Mouse (Mus musculus) hindbrain, embryonic 10.5 days (tissue): Measurements from ENCODE around the gene Ndrg3. TPM values are rescaled to one million over a fixed set of nuclear protein-coding genes. Genes with fewer than 3 reads are reported as not detected.
"Not testable (repeated sequence)": the region's sequence is repeated elsewhere in the genome, so short reads cannot be mapped to it uniquely, and the experiment has no call there.

Source experiments
- DNase-seq: peaks from one replicate; pipeline ENCODE4 v3.0.0-alpha.2; 2017; ENCODE audit warnings: low spot score
- H3K27ac ChIP-seq: fragments of 300-500 bp; sonication (generic); 2 replicates; pipeline ENCODE4 v1.5.1; 2016; ENCODE audit warnings: mild to moderate bottlenecking, moderate library complexity
- H3K27me3 ChIP-seq: fragments of 300-500 bp; sonication (generic); 2 replicates; pipeline ENCODE4 v1.6.1; 2016; ENCODE audit warnings: mild to moderate bottlenecking; ENCODE audit not compliant: poor library complexity, insufficient read depth, severe bottlenecking
- H3K36me3 ChIP-seq: fragments of 300-500 bp; sonication (generic); 2 replicates; pipeline ENCODE4 v1.6.1; 2016; ENCODE audit warnings: mild to moderate bottlenecking, moderate library complexity
- H3K4me1 ChIP-seq: fragments of 300-500 bp; sonication (generic); replicated peaks from 2 replicates; pipeline ENCODE4 v1.6.1; 2016; ENCODE audit warnings: mild to moderate bottlenecking
- H3K4me3 ChIP-seq: fragments of 300-500 bp; sonication (generic); 2 replicates; pipeline ENCODE4 v1.5.1; 2016; ENCODE audit warnings: mild to moderate bottlenecking, moderate library complexity
- H3K9me3 ChIP-seq: fragments of 300-500 bp; sonication (generic); 2 replicates; pipeline ENCODE4 v1.6.1; 2016; ENCODE audit warnings: mild to moderate bottlenecking, moderate library complexity
- WGBS: fragments of 180-500 bp; shearing (Covaris S2); methylation state at CpG from one replicate; pipeline ENCODE4 v1.1.7; 2016; 5-methylcytosine and 5-hydroxymethylcytosine counted together
- polyA plus RNA-seq: library from polyadenylated mRNA; unstranded; fragments of >200 nt; fragmentation: Nextera tagmentation; extraction: Ambion mirVana; gene quantifications from 2 replicates; pipeline ENCODE4 v1.2.1, GENCODE M21; 2016

Ndrg3 gene
- polyA plus RNA-seq, 1 experiment from 2014 or later, result 49.3 TPM

- WGBS, result 71% methylated on average over 3 of the region's 3 CpGs
- not testable (repeated sequence) for H3K4me3 ChIP-seq, DNase-seq, H3K27ac ChIP-seq, H3K27me3 ChIP-seq, H3K4me1 ChIP-seq, H3K9me3 ChIP-seq
- H3K36me3 ChIP-seq, result peaks cover 15% of the 10 kb centered on the region
These were observed 66.2 kb downstream of the Ndrg3 start for GRCm38 (mm10) chr2:156925611-156926010.

GRCm38 (mm10) chr2:156925075-156925474 is 66.8 kb downstream of the Ndrg3 start:
- not testable (repeated sequence) for H3K27me3 ChIP-seq, H3K4me1 ChIP-seq, H3K9me3 ChIP-seq, H3K4me3 ChIP-seq, DNase-seq, H3K27ac ChIP-seq
- WGBS, result 93% methylated on average over 4 of the region's 4 CpGs
- H3K36me3 ChIP-seq, result peaks cover 13% of the 10 kb centered on the region

- DNase-seq, result no peak
- Histone ChIP-seq H3K4me1 (0 out of 2 replicates have a peak, but pooled peaks cover 3% of the 10 kb centered on the region), H3K36me3 (peaks cover 13% of the 10 kb centered on the region), H3K27me3 (no peaks in the 10 kb centered on the region), H3K27ac (no peak overlapping the region), H3K9me3 (no peaks in the 10 kb centered on the region), H3K4me3 (no peak overlapping the region)
- WGBS, result 71% methylated on average over 3 of the region's 3 CpGs
These were observed 67.5 kb downstream of the Ndrg3 start for GRCm38 (mm10) chr2:156924210-156924898.

- 88% methylated on average over 5 of the region's 5 CpGs for whole genome bisulfite sequencing
- no peak for DNase-seq
- no peak overlapping the region for H3K27ac ChIP-seq
- H3K4me3 ChIP-seq, result no peak overlapping the region
- H3K27me3 ChIP-seq, result no peaks in the 10 kb centered on the region
- peaks cover 7% of the 10 kb centered on the region; the same call in 1 of the 2 replicates for H3K36me3 ChIP-seq
- H3K9me3 ChIP-seq, result no peaks in the 10 kb centered on the region
- 0 out of 2 replicates have a peak, but pooled peaks cover 3% of the 10 kb centered on the region for H3K4me1 ChIP-seq
These were observed 68.8 kb downstream of the Ndrg3 start for GRCm38 (mm10) chr2:156923057-156923456.

GRCm38 (mm10) chr2:156919796-156920195 is 72.1 kb downstream of the Ndrg3 start:
- no peaks in the 10 kb centered on the region for H3K27me3 ChIP-seq
- no peaks in the 10 kb centered on the region for H3K9me3 ChIP-seq
- no peak for DNase-seq
- 64% methylated on average over 2 of the region's 2 CpGs for WGBS
- H3K4me3 ChIP-seq, result no peak overlapping the region
- H3K4me1 ChIP-seq, result no peaks in the 10 kb centered on the region
- no peak overlapping the region for H3K27ac ChIP-seq
- H3K36me3 ChIP-seq, result no peaks in the 10 kb centered on the region

GRCm38 (mm10) chr2:156919191-156919590 is 72.7 kb downstream of the Ndrg3 start:
- H3K27me3 ChIP-seq, DNase-seq, H3K36me3 ChIP-seq, H3K9me3 ChIP-seq, H3K4me3 ChIP-seq, H3K27ac ChIP-seq, H3K4me1 ChIP-seq: not testable (repeated sequence)
- WGBS, result 92% methylated on average over 11 of the region's 11 CpGs

GRCm38 (mm10) chr2:156918562-156918961 is 73.3 kb downstream of the Ndrg3 start:
- 71% methylated on average over 4 of the region's 4 CpGs for WGBS
- no peaks in the 10 kb centered on the region for H3K27me3 ChIP-seq
- no peaks in the 10 kb centered on the region for H3K9me3 ChIP-seq
- no peaks in the 10 kb centered on the region for H3K4me1 ChIP-seq
- H3K36me3 ChIP-seq, result no peaks in the 10 kb centered on the region
- no peak overlapping the region for H3K4me3 ChIP-seq
- H3K27ac ChIP-seq, result no peak overlapping the region
- no peak for DNase-seq

- WGBS, result 82% methylated on average over 3 of the region's 3 CpGs
- Histone ChIP-seq H3K9me3 (no peaks in the 10 kb centered on the region), H3K27me3 (no peaks in the 10 kb centered on the region), H3K36me3 (no peaks in the 10 kb centered on the region), H3K4me3 (no peak overlapping the region), H3K4me1 (no peaks in the 10 kb centered on the region), H3K27ac (no peak overlapping the region)
- DNase-seq, result no peak
These were observed 75.3 kb downstream of the Ndrg3 start for GRCm38 (mm10) chr2:156916419-156917125.

GRCm38 (mm10) chr2:156915559-156915958 is 76.3 kb downstream of the Ndrg3 start:
- H3K9me3 ChIP-seq, result no peaks in the 10 kb centered on the region
- no peak overlapping the region for H3K4me3 ChIP-seq
- no peaks in the 10 kb centered on the region for H3K27me3 ChIP-seq
- no peaks in the 10 kb centered on the region for H3K36me3 ChIP-seq
- WGBS, result 80% methylated on average over 3 of the region's 3 CpGs
- DNase-seq, result no peak
- no peak overlapping the region for H3K27ac ChIP-seq
- no peaks in the 10 kb centered on the region for H3K4me1 ChIP-seq

- Histone ChIP-seq H3K4me1 (no peaks in the 10 kb centered on the region), H3K27me3 (no peaks in the 10 kb centered on the region), H3K27ac (no peak overlapping the region), H3K9me3 (no peaks in the 10 kb centered on the region), H3K36me3 (no peaks in the 10 kb centered on the region), H3K4me3 (no peak overlapping the region)
- 87% methylated on average over 5 of the region's 5 CpGs for WGBS
- DNase-seq, result no peak
These were observed 78.7 kb downstream of the Ndrg3 start for GRCm38 (mm10) chr2:156913191-156913590.

- H3K36me3 ChIP-seq, H3K4me3 ChIP-seq, DNase-seq, H3K4me1 ChIP-seq, H3K9me3 ChIP-seq, H3K27me3 ChIP-seq: not testable (repeated sequence)
- 0 out of 2 replicates have a peak overlapping the region, but pooled peaks have one; percentile 12 for H3K27ac ChIP-seq
- 41% methylated on average over 4 of the region's 4 CpGs for WGBS
These were observed 85.9 kb downstream of the Ndrg3 start for GRCm38 (mm10) chr2:156905931-156906330.

- 26% methylated on average over 6 of the region's 6 CpGs for WGBS
- no peaks in the 10 kb centered on the region for H3K4me1 ChIP-seq
- peak; percentile 60 for DNase-seq
- H3K27ac ChIP-seq, result no peak overlapping the region
- no peaks in the 10 kb centered on the region for H3K9me3 ChIP-seq
- no peaks in the 10 kb centered on the region for H3K27me3 ChIP-seq
- H3K4me3 ChIP-seq, result no peak overlapping the region
- no peaks in the 10 kb centered on the region for H3K36me3 ChIP-seq
These were observed 86.7 kb downstream of the Ndrg3 start for GRCm38 (mm10) chr2:156904976-156905717.

GRCm38 (mm10) chr2:156903367-156903766 is 88.5 kb downstream of the Ndrg3 start:
- H3K27me3 ChIP-seq, result no peaks in the 10 kb centered on the region
- no peak overlapping the region for H3K4me3 ChIP-seq
- no peaks in the 10 kb centered on the region for H3K9me3 ChIP-seq
- no peaks in the 10 kb centered on the region for H3K4me1 ChIP-seq
- H3K27ac ChIP-seq, result no peak overlapping the region
- no peak for DNase-seq
- WGBS, result 34% methylated on average over 2 of the region's 2 CpGs
- H3K36me3 ChIP-seq, result no peaks in the 10 kb centered on the region
